Mouse (Mus musculus) G1E-ER4 (cell line): ENCODE measurements around the gene Lrch1. TPM values are rescaled to one million over a fixed set of nuclear protein-coding genes. Genes with fewer than 3 reads are reported as not detected.

Experiments used
- GATA1 ChIP-seq: IDR thresholded peaks from one replicate; pipeline ENCODE4 v1.8.0; 2012; ENCODE audit warnings: low read length, inconsistent platforms
- polyA plus RNA-seq: library from polyadenylated mRNA; stranded (reverse); fragments of >175 nt; gene quantifications from 2 replicates; pipeline ENCODE4 v1.2.3, GENCODE M21; 2012

Gene Lrch1
- polyA plus RNA-seq, 1 experiment, result not detected

DNA sequence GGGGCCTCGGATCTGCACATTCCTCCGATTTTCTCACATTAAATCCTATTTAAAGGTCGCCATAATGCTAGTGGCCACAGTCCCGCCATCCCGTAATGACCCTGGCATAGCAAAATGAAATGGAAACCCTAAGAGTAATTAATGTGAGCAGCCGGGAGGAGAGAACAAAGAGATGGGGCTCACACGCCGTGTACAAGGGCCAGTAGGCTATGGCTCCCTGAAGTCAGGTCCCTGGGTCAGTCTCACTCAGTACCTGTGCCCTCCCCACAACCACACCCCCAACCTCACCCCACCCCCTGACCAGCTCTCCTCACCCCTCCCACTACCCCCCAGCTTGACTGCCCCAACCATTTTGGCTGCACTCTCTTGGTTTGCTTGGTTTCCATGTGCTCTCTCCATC lies 31.6 kb downstream of the Lrch1 start:
- TF ChIP-seq GATA1, result no peak

DNA sequence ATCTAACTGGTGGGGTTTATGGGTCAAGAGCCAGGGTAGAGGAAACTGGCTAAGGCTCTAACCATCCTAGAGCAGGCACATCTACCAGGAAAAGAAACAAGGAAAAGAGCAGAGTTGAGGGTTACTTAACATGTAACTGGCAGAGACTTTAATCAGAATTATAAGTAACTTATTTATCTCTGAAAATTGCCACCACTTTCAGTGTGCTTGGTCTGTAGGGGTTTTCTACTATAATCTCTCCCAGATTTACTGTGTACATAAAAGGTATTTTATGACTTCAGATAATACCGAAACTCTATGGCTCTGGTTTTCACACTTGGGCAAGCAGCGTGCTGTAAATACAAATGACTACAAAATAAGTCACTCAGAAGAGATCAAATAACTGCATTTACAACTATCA lies 32.0 kb downstream of the Lrch1 start:
- TF ChIP-seq GATA1, result no peak

DNA sequence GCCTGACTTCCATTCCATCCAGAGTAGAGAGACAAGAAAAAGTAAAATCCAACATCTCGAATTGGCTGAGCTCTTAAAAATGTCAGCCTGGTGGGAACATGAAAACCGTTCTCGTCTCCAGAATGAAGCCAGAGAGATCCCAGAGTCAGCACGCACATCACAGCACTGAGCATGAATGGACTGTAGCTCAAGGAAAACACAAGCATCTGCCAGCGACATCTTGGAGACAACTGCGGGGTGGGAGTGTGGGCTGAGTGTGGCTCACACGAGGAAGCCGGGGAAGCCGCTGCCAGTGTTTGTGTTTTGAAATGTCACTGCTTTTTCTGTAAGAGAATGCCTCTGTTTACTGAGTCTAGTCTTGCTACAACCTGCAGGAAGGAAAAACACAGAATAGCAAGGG lies 32.7 kb downstream of the Lrch1 start:
- no peak for TF ChIP-seq GATA1

DNA sequence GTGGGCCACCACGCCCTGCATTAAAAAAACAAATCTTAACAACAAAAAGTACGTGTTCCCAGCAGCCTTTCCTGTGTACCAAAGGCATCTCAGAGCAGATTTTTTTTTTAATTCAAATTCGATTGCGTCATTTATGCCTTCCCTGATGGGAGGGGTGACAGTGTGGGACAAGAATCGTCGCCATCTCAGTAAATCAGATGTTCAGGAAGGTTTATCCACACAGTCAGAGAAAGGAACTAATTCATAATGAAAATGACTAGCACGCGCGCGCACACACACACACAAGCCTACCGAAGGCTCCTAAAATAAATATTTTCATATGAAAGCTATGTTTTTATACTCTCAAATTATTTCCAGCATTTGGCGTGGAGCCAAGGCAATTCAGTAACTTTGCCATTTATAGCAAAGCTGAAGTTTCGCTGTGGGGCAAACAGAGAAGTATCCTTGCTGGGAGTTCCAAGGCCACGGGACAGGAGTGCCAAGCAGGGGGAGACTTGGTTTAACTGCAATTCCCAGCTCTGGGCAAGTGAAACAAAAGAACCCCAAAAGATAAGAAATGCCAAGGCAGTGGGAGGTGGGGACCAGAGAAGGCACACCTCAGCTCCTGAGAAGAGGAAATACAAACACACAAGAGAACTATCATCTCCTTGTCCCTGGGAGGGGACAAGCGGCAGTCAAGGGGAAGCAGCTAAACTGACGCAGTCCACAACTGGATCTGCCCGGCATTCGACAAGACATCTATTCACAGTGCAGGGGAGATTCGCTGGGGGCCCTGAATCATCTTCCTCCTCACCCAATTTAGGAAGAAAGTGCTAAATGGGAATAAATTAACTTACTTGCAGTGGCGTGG lies 34.1 kb downstream of the Lrch1 start:
- TF ChIP-seq GATA1, result no peak

DNA sequence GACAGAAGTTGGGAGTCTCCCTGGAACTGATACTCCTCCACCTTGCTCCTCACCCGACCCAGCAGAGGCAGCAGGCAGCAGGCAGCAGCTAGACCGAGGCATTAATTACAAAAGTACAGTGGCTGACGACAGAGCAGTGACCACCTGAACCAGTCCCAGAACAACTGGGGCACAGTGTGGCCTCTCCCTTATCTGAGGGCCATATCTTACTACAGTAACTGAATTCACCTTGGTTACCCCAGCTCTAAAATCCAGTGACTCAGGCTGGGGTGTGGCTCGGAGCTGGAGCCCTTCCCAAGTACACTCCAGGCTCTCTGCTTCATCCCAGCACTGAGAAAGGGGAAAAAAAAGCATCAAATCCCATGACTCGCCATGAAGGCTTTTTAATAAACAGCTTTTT lies 37.3 kb downstream of the Lrch1 start:
- TF ChIP-seq GATA1, result no peak

DNA sequence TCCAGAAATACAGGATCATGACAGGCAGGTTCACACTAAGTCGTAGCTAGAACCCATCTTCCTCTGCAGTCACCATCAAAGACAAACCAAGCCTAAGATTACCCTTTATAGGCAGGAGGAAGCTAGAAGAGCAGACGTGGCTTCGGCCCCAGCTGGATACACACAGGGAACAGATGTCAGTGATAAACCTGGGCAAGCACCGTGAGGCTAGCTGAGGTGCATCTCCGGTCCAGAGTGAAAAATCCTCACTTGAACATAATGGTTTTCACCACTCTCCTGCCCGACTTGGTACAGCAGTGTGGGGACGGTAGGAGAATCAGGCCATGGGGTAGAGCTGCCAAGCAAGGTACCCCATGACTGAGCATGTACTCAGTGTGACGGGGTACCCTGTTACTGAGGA lies 38.7 kb downstream of the Lrch1 start:
- TF ChIP-seq GATA1, result no peak

DNA sequence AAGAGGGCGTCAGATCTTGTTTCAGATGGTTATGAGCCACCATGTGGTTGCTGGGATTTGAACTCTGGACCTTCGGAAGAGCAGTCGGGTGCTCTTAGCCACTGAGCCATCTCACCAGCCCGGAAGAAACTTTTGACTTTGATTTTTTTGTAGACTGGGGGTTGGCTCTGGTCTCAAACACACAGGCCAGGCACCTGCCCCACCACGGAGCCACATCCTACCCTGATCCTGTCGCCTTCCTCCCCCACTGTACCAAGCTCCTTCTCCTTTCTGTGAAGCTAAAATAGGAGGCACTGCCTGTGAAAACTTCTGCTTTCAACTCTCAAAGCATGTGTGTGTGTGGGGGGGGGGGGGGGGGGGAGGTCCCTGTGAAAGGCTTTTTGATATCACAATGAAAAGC lies 39.4 kb downstream of the Lrch1 start:
- no peak for TF ChIP-seq GATA1

DNA sequence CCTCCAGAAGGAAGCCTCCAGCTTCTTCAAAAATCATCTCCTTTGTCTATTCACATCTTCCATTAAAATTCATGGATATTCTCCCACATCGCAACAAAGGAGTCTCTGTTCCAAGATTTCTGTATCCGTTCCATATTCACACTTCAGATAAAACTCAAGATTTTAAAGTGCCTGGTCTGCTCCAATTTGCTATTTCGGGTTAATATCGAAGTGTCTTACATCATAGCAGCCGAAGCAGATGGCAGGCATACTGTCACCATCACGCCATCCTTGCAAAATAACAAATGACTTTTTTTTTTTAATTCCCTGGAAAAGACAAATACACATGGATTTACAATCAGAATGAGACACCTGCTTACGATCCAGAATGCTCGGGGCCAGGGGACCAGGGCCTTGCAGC lies 40.0 kb downstream of the Lrch1 start:
- no peak for TF ChIP-seq GATA1

DNA sequence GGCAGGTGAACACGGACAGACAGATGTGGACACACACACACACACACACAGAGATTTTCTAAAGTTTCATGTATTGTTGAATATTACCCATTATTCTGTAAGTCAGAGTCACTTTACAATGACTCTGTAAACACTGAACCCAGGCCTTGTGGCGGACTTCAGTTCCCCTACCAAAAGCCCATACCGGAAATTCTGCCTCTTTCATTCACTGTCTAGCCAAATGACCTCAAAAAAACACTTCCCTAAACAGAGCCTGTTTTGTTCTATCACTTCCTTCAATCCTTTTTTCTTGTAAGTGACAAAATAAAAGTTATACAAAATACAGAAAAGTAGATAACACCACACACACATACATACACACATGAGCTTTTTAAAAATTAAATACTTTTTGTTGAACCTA lies 41.7 kb downstream of the Lrch1 start:
- TF ChIP-seq GATA1, result no peak

DNA sequence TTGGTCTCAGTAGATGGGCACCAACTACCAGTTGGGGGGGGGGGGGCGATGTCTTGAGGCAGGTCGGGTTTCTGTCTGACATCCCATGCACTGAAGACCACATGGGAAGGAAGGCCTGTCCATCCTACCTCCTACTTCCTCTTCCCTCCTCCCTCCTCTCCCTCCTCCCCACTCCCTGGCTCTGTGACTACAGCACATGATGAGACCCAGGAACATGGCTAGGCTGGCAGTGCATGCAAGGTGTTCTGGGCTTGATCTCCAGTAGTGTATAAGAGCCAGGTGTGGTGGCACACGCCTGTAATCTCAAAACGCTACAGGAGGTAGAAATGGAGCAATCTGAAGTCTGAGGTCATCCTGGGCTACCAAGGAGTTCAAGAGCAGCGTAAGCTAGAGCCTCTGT lies 43.2 kb downstream of the Lrch1 start:
- TF ChIP-seq GATA1, result no peak

DNA sequence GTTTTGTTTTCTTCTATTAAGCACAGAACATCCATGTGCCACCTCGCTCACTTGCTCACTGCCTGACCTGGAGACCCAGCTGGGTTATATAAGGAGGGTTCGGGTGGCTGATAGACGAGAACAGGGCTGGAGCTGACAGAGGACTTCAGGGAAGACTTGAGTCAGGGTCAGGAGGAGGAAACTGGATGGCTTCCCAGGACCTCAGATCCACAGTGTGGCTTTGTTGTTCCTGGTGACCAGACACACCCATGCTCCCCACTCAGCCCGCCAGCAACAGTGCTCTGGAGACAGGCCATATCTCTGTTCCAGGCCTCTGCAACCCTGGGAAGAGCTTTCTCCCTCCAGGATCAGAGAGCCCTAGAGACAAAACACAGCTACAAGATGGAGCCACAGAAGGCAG lies 44.6 kb downstream of the Lrch1 start:
- no peak for TF ChIP-seq GATA1

DNA sequence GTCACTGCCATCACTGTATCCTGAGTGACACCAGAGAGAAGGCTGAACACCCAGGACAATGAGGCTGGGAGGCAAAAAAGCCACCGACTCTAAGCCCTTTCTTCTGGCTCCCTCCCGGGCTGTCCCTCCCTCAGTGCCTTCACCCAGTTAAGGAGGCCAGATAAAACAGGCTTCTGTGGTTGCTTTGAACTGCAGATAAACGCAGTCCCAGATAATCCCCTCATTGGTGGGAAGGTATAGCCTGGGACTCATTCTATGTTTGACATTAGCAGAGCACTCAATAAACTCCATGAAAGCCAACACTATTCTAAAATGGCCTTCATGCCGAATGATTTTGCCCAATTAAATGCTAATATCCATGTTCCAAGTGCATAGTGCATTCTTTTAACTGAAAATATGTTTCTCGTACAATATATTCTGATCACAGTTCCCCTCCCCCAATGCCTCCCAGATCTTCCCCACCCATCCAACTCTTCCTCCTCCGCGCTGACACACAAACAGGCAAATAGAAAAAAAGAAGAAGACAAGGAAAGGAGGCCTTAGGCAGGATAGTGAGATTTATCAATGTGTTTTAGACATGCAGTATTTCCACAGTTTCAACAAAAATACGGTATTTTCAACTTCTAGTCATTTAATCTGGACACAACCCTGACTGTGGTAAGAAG lies 46.8 kb downstream of the Lrch1 start:
- TF ChIP-seq GATA1, result no peak

DNA sequence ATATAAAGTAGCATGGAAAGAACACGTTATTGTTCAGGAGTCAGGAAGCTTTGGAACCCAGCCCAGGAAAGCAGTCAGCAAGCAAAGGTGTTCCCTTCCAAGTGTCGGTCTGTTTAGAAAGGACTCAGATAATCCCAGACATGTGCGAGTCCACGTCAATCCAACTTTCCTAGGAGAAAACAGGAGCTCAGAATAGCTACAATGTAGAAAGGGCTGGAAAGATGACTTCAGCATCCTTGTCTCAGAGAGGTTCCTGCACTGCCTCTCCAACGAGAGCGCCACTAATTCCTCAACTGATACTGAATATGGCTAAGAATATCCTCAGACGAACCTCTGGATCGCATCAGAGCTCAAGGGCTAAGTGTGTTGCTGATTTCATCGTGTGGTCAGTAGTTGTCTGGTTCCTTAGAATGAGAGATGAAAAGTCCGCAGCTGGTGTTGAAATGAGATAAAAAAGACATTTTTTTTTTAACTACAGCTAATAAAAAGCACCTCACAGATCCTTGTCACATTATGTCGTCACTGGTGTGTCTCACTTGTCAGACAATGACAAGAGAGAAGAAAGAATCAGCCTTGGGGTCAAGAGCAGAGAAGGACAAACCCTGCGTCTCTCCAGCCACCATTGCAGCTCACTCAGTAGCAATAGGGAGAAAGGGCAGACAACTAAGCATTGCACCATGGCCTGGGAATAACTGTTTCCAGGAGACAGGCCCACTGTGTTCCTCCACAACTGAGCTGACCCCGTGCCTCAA lies 47.5 kb downstream of the Lrch1 start:
- no peak for TF ChIP-seq GATA1

DNA sequence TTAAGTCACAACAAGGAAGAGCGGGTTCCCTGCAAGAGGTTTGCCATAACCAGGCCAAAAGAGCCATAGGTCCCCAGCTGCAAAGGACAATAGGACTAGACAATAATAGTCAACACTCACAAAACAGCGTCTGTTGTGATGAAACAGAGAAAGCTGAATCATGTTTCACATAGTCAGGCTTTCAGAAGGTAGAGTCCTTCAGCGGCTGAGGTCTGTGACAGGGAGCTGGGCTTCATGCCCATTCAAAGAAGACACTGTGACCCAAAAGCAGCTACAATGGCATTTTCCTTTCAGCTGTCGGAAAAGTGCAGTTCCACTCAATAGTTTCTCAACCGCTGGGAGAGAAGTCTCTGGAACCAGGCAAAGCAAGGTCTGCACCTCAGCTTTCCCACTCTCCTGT lies 48.7 kb downstream of the Lrch1 start:
- TF ChIP-seq GATA1, result no peak

DNA sequence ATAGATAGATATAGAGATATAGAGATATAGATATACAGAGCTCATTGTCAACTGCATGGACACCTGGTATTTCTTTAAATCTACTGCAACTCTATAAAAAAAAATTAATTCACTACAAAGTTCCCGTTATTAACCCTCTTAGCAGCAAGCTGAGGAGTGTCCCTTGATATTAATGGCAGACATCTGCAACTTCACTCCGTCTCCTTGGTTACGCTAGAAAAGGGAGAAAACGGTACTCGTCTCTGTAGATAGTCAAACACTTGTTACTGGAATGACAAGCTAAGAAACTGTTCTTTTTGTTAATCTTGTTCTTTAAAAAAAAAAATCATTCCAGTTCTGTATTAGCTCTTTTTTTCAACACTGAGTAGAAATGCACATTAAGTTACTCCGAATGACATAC lies 54.0 kb downstream of the Lrch1 start:
- no peak for TF ChIP-seq GATA1

DNA sequence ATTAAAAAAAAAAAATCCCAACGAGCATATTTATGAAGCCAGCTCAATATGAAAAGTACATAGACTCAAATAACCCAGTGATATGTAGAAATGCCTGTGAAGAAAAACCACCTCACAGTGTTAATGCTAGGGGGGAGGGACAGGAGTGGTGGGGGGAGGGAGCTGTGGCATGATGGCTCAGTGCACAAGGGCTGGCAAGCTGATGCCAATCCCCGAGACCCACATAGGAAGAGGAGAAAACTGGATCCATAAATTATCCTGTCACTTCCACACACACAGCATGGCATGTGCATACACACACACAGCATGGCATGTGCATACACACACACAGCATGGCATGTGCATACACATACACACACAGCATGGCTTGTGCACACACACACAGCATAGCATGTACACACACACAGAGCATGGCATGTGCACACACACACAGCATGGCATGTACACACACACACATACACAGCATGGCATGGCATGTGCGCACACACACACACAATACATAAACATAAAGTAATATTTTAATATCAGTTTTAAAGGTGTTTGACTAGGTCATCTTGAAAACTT lies 54.5 kb downstream of the Lrch1 start:
- no peak for TF ChIP-seq GATA1
